14 mouse cellular contexts compared by ENCODE assay signal in the genomic region with DNA sequence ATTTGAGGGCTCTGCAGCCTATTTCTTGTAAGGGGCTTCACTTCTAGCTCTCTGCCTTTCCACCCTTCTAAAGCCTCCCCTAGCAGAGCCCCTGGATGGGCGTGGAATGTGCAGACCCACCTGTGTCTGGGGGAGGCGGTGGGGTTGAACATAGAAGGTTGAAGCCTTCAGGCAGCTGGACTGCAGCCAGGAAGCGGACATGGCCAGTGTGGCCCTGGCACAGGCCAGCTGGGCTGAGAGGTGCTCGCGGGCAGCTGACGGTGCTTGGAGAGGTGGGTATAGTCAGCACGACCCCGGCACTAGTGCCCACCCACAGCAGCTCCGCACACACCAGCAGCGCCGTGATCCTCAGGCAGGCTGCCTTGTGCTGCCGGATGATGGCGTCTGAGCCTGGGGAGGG. TPM values are rescaled to one million over a fixed set of nuclear protein-coding genes. Genes with fewer than 3 reads are reported as not detected.
DNase-seq lines count a peak whose midpoint lies in the region; ATAC-seq and TF ChIP-seq lines count a peak whose summit lies in the region.
"Had no signal": no experiment of that assay in that cellular context is flagged by ENCODE, and none has a peak within 500 bp of the region (broad histone marks: within the 10 kb centered on the region; RNA-seq: fewer than 3 reads in every experiment).

No protein-coding gene starts in this region.

- DNase-seq in gastrocnemius, adult 2 months: peak; percentile 43
- no peak for DNase-seq in gastrocnemius, postnatal 36 days
- DNase-seq in kidney, adult 2 months: no peak
- no peak for DNase-seq in stomach, postnatal 0 days (ENCODE audit: low spot score)
- DNase-seq in MN1 (ENCODE audit: low spot score): no peak
- DNase-seq in urinary bladder, postnatal 14 days (ENCODE audit: low spot score): no peak
- DNase-seq: B cell, adult 2 months; cerebellum, adult 11 months; lung, postnatal 10 days; spleen, adult 18-20 months had no signal

- 81% methylated on average over 13 of the region's 13 CpGs for WGBS in kidney, embryonic 14.5 days
- WGBS in kidney, adult 2 months: 74% methylated on average over 13 of the region's 13 CpGs
- WGBS in stomach, embryonic 14.5 days: 84% methylated on average over 13 of the region's 13 CpGs
- WGBS in stomach, postnatal 0 days: 85% methylated on average over 13 of the region's 13 CpGs

- no peaks in the 10 kb centered on the region for H3K9me3 ChIP-seq in kidney, embryonic 14.5 days (ENCODE audit: control insufficient read depth, low read length)
- H3K9me3 ChIP-seq in stomach, embryonic 14.5 days (ENCODE audit: control insufficient read depth, low read depth, low read length): no peaks in the 10 kb centered on the region
- H3K9me3 ChIP-seq in stomach, postnatal 0 days (ENCODE audit: control insufficient read depth, low read length): no peaks in the 10 kb centered on the region
- H3K9me3 ChIP-seq: neural tube, embryonic 13.5 days had no signal

- no peak overlapping the region for H3K4me3 ChIP-seq in gastrocnemius, adult 2 months
- H3K4me3 ChIP-seq in kidney, embryonic 14.5 days (ENCODE audit: low read length): no peak overlapping the region
- H3K4me3 ChIP-seq in kidney, adult 2 months (ENCODE audit: insufficient read depth, low read depth, low read length): no peak overlapping the region
- no peak overlapping the region for H3K4me3 ChIP-seq in stomach, embryonic 14.5 days (ENCODE audit: low read depth, low read length)
- H3K4me3 ChIP-seq in stomach, postnatal 0 days (ENCODE audit: low read depth, low read length): no peak overlapping the region
- H3K4me3 ChIP-seq: layer of hippocampus, adult 2 months; neural tube, embryonic 13.5 days had no signal

- no peak overlapping the region for H3K4me2 ChIP-seq in kidney, embryonic 14.5 days (replicated peaks; ENCODE audit: low read depth, low read length)
- H3K4me2 ChIP-seq in stomach, embryonic 14.5 days (replicated peaks; ENCODE audit: low read depth, low read length): no peak overlapping the region
- H3K4me2 ChIP-seq in stomach, postnatal 0 days (replicated peaks; ENCODE audit: low read depth): no peak overlapping the region
- H3K4me2 ChIP-seq: neural tube, embryonic 13.5 days had no signal

- H3K4me1 ChIP-seq in kidney, embryonic 14.5 days (ENCODE audit: control insufficient read depth, insufficient read depth, low read length): 0 out of 2 replicates have a peak, but pooled peaks cover 5% of the 10 kb centered on the region
- no peaks in the 10 kb centered on the region for H3K4me1 ChIP-seq in kidney, adult 2 months (ENCODE audit: control insufficient read depth, insufficient read depth, low read length)
- no peaks in the 10 kb centered on the region for H3K4me1 ChIP-seq in stomach, embryonic 14.5 days (ENCODE audit: control insufficient read depth, insufficient read depth, low read length)
- H3K4me1 ChIP-seq in stomach, postnatal 0 days (replicated peaks; ENCODE audit: control insufficient read depth, insufficient read depth): no peaks in the 10 kb centered on the region

- TF ChIP-seq EP300 in stomach, postnatal 0 days (optimal IDR thresholded peaks at IDR 0.05): no peak

- no peak for TF ChIP-seq POLR2A in kidney, adult 2 months (IDR thresholded peaks at IDR 0.05; ENCODE audit: low read depth, low read length)

- intact Hi-C loops in gastrocnemius, adult 2 months (cut with DNase I): loop anchor here (5.0 kb wide), 1 partner anchor 39 kb away; no protein-coding TSS in a partner anchor
- intact Hi-C loops in gastrocnemius, postnatal 36 days (cut with DNase I): no loop called here

- no peak for ATAC-seq in kidney, embryonic 14.5 days (ENCODE audit: low FRiP score, low TSS enrichment)
- no peak for ATAC-seq in stomach, embryonic 14.5 days (ENCODE audit: insufficient number of reproducible peaks, insufficient read depth, low FRiP score, low read depth)
- ATAC-seq in stomach, postnatal 0 days (ENCODE audit: low FRiP score, low TSS enrichment): no peak

- no peak overlapping the region for H3K27ac ChIP-seq in gastrocnemius, adult 2 months
- H3K27ac ChIP-seq in kidney, embryonic 14.5 days (ENCODE audit: low read depth, low read length): peak overlapping the region; percentile 37; the same call in 1 of the 2 replicates
- no peak overlapping the region for H3K27ac ChIP-seq in kidney, adult 2 months (ENCODE audit: insufficient read depth, low read depth, low read length)
- H3K27ac ChIP-seq in stomach, embryonic 14.5 days (ENCODE audit: low read length): peak overlapping the region; percentile 39; the same call in 1 of the 2 replicates
- H3K27ac ChIP-seq in stomach, postnatal 0 days (replicated peaks): no peak overlapping the region
- H3K27ac ChIP-seq: layer of hippocampus, adult 2 months; neural tube, embryonic 13.5 days had no signal

- no peaks in the 10 kb centered on the region for H3K27me3 ChIP-seq in kidney, embryonic 14.5 days (ENCODE audit: control insufficient read depth, insufficient read depth, low read length)
- H3K27me3 ChIP-seq in kidney, adult 2 months (replicated peaks; ENCODE audit: control insufficient read depth, insufficient read depth, low read length): no peaks in the 10 kb centered on the region
- H3K27me3 ChIP-seq in stomach, embryonic 14.5 days (ENCODE audit: control insufficient read depth, insufficient read depth, low read length): no peaks in the 10 kb centered on the region
- no peaks in the 10 kb centered on the region for H3K27me3 ChIP-seq in stomach, postnatal 0 days (ENCODE audit: control insufficient read depth, insufficient read depth, low read length)
- H3K27me3 ChIP-seq: neural tube, embryonic 13.5 days had no signal

- no peak overlapping the region for H3K9ac ChIP-seq in kidney, embryonic 14.5 days (ENCODE audit: low read depth, low read length)
- no peak overlapping the region for H3K9ac ChIP-seq in stomach, embryonic 14.5 days (replicated peaks; ENCODE audit: low read depth, low read length)
- no peak overlapping the region for H3K9ac ChIP-seq in stomach, postnatal 0 days (ENCODE audit: low read length)
- H3K9ac ChIP-seq: neural tube, embryonic 13.5 days had no signal

- peaks cover 95% of the 10 kb centered on the region for H3K36me3 ChIP-seq in kidney, embryonic 14.5 days (ENCODE audit: control insufficient read depth, insufficient read depth, low read length)
- H3K36me3 ChIP-seq in kidney, adult 2 months (ENCODE audit: control insufficient read depth, insufficient read depth, low read length): no peaks in the 10 kb centered on the region
- H3K36me3 ChIP-seq in stomach, embryonic 14.5 days (ENCODE audit: control insufficient read depth, insufficient read depth, low read length): peaks cover 67% of the 10 kb centered on the region
- peaks cover 23% of the 10 kb centered on the region for H3K36me3 ChIP-seq in stomach, postnatal 0 days (ENCODE audit: control insufficient read depth, insufficient read depth, low read length)

- TF ChIP-seq CTCF in gastrocnemius, adult 2 months (IDR thresholded peaks at IDR 0.05): no peak
- TF ChIP-seq CTCF in kidney, adult 2 months (conservative IDR thresholded peaks at IDR 0.05; ENCODE audit: insufficient read depth, insufficient read length, low read depth, low read length): no peak
- TF ChIP-seq CTCF in stomach, postnatal 0 days (IDR thresholded peaks at IDR 0.05; ENCODE audit: low read depth): no peak

RNA-seq across cellular contexts. Expression of a gene that starts 13.0 kb away (rescaled TPM):
- total RNA-seq in gastrocnemius, adult 2 months (2021): 10 to 100 TPM in 1 of 2 experiments, 1 to 10 TPM in 1; 9.5 to 19.8 TPM
- total RNA-seq in gastrocnemius, postnatal 36 days (2021): 10 to 100 TPM in 1 of 2 experiments, 1 to 10 TPM in 1; 5.3 to 12.2 TPM
- polyA plus RNA-seq in kidney, embryonic 14.5 days (2014; fragmentation: Nextera tagmentation; extraction: Ambion mirVana): 2.8 and 3.1 TPM in 2 replicates
- polyA plus RNA-seq in kidney, adult 2 months (2012; rRNA removed): 1.5 and 3.8 TPM in 2 replicates
- polyA plus RNA-seq in stomach, embryonic 14.5 days (2014; fragmentation: Nextera tagmentation; extraction: Ambion mirVana): 2.5 and 3.1 TPM in 2 replicates
- 0.71 and 1.2 TPM in 2 replicates for polyA plus RNA-seq in stomach, postnatal 0 days (2015; fragmentation: Nextera tagmentation; extraction: Ambion mirVana)

RNA-seq across cellular contexts. Expression of a gene that starts 55.6 kb away (rescaled TPM):
- total RNA-seq in gastrocnemius, adult 2 months (2021): 10 to 100 TPM; 20.9 to 33.3 TPM
- total RNA-seq in gastrocnemius, postnatal 36 days (2021): 10 to 100 TPM; 19.3 to 19.6 TPM
- polyA plus RNA-seq in kidney, embryonic 14.5 days (2014; fragmentation: Nextera tagmentation; extraction: Ambion mirVana): 11.6 and 15.5 TPM in 2 replicates
- polyA plus RNA-seq in kidney, adult 2 months (2012; rRNA removed): 25.4 and 29.3 TPM in 2 replicates
- 13.7 and 14.1 TPM in 2 replicates for polyA plus RNA-seq in stomach, embryonic 14.5 days (2014; fragmentation: Nextera tagmentation; extraction: Ambion mirVana)
- 2.2 and 2.7 TPM in 2 replicates for polyA plus RNA-seq in stomach, postnatal 0 days (2015; fragmentation: Nextera tagmentation; extraction: Ambion mirVana)

Comparison
In these comparisons a context has a peak if more than half of its experiments do, and no peak if none do; other contexts are left out.
1. H3K27ac ChIP-seq: peak in kidney, embryonic 14.5 days (single experiment) and stomach, embryonic 14.5 days (single experiment); none in gastrocnemius, adult 2 months (single experiment), kidney, adult 2 months (single experiment) and stomach, postnatal 0 days (single experiment).